Mouse (Mus musculus): ENCODE measurements at regions not wholly inside any gene's neighbourhood (a gene's known extent, or its start where the extent isn't known, plus 50 kb on each side); places are given as distances from the start of the nearest gene placed in this dataset.

- no peak for DNase-seq (ENCODE audit: low spot score in 2 of 2)
Measured at GRCm38 (mm10) chr8:89906200-89906599, 441.9 kb downstream of the Tox3 start.

GRCm38 (mm10) chr8:89905588-89905987, 442.6 kb downstream of the Tox3 start:
- DNase-seq (ENCODE audit: low spot score in 2 of 2), result no peak

- DNase-seq (ENCODE audit: low spot score in 2 of 2), result no peak
Measured at GRCm38 (mm10) chr8:89903346-89903745, 444.8 kb downstream of the Tox3 start.

GRCm38 (mm10) chr8:89872768-89873167, 475.4 kb downstream of the Tox3 start:
- DNase-seq (ENCODE audit: low spot score in 2 of 2), result no peak

- DNase-seq (ENCODE audit: low spot score in 2 of 2), result no peak
Measured at GRCm38 (mm10) chr8:89871966-89872365, 476.2 kb downstream of the Tox3 start.

GRCm38 (mm10) chr8:89859813-89860212, 488.3 kb downstream of the Tox3 start:
- no peak for DNase-seq (ENCODE audit: low spot score in 2 of 2)

GRCm38 (mm10) chr8:89858706-89859385, 489.3 kb downstream of the Tox3 start:
- DNase-seq (ENCODE audit: low spot score in 2 of 2), result peak in 1 of 2 experiments; percentile 14

GRCm38 (mm10) chr8:89855556-89855955, 492.6 kb downstream of the Tox3 start:
- no peak for DNase-seq (ENCODE audit: low spot score in 2 of 2)

GRCm38 (mm10) chr8:89850209-89850796, 497.8 kb downstream of the Tox3 start:
- DNase-seq (ENCODE audit: low spot score in 2 of 2), result no peak

- no peak for DNase-seq (ENCODE audit: low spot score in 2 of 2)
Measured at GRCm38 (mm10) chr8:89849416-89850208, 498.5 kb downstream of the Tox3 start.

GRCm38 (mm10) chr8:89838494-89838893, 509.6 kb downstream of the Tox3 start:
- no peak for DNase-seq (ENCODE audit: low spot score in 2 of 2)

GRCm38 (mm10) chr8:89833715-89834114, 514.4 kb downstream of the Tox3 start:
- no peak for DNase-seq (ENCODE audit: low spot score in 2 of 2)

- DNase-seq (ENCODE audit: low spot score in 2 of 2), result no peak
Measured at GRCm38 (mm10) chr8:89824586-89824985, 523.6 kb downstream of the Tox3 start.

GRCm38 (mm10) chr8:89823631-89824030, 524.5 kb downstream of the Tox3 start:
- no peak for DNase-seq (ENCODE audit: low spot score in 2 of 2)

GRCm38 (mm10) chr8:89812036-89812711, 536.0 kb downstream of the Tox3 start:
- DNase-seq (ENCODE audit: low spot score in 2 of 2), result no peak

- DNase-seq (ENCODE audit: low spot score in 2 of 2), result no peak
Measured at GRCm38 (mm10) chr8:89788296-89788695, 559.8 kb downstream of the Tox3 start.

GRCm38 (mm10) chr8:89787050-89787905, 560.9 kb downstream of the Tox3 start:
- DNase-seq (ENCODE audit: low spot score in 2 of 2), result no peak

- DNase-seq (ENCODE audit: low spot score in 2 of 2), result peak; percentile 42 to 50
Measured at GRCm38 (mm10) chr8:89785011-89785410, 563.1 kb downstream of the Tox3 start.

GRCm38 (mm10) chr8:89783311-89783710, 564.8 kb downstream of the Tox3 start:
- no peak for DNase-seq (ENCODE audit: low spot score in 2 of 2)

GRCm38 (mm10) chr8:89766387-89766786, 581.8 kb downstream of the Tox3 start:
- DNase-seq (ENCODE audit: low spot score in 2 of 2), result no peak

GRCm38 (mm10) chr8:89759531-89759930, 588.6 kb downstream of the Tox3 start:
- no peak for DNase-seq (ENCODE audit: low spot score in 2 of 2)
